Mouse (Mus musculus): ENCODE measurements around the gene Erg.

Gene Erg

GRCm38 (mm10) chr16:95586311-95586602 is at the start of gene Erg:
Erg (minus strand) TSS chr16:95586593.
- DNase-seq (ENCODE audit: low spot score) = no peak

- DNase-seq (ENCODE audit: low spot score) = no peak
Measured at GRCm38 (mm10) chr16:95631816-95632215, 45.4 kb upstream of the Erg start.

- no peak for DNase-seq (ENCODE audit: low spot score)
Measured at GRCm38 (mm10) chr16:95623876-95624770, 37.7 kb upstream of the Erg start.

- no peak for DNase-seq (ENCODE audit: low spot score)
Measured at GRCm38 (mm10) chr16:95623056-95623455, 36.7 kb upstream of the Erg start.

GRCm38 (mm10) chr16:95619859-95620325 is 33.5 kb upstream of the Erg start:
- DNase-seq (ENCODE audit: low spot score) = no peak

- no peak for DNase-seq (ENCODE audit: low spot score)
Measured at GRCm38 (mm10) chr16:95618206-95618605, 31.8 kb upstream of the Erg start.

- DNase-seq (ENCODE audit: low spot score) = no peak
Measured at GRCm38 (mm10) chr16:95617720-95618119, 31.3 kb upstream of the Erg start.

- DNase-seq (ENCODE audit: low spot score) = peak; percentile 43
Measured at GRCm38 (mm10) chr16:95615579-95615978, 29.2 kb upstream of the Erg start.

GRCm38 (mm10) chr16:95614482-95614881 is 28.1 kb upstream of the Erg start:
- no peak for DNase-seq (ENCODE audit: low spot score)

GRCm38 (mm10) chr16:95611982-95612746 is 25.8 kb upstream of the Erg start:
- no peak for DNase-seq (ENCODE audit: low spot score)

GRCm38 (mm10) chr16:95608624-95609023 is 22.2 kb upstream of the Erg start:
- DNase-seq (ENCODE audit: low spot score) = no peak

GRCm38 (mm10) chr16:95605304-95605703 is 18.9 kb upstream of the Erg start:
- DNase-seq (ENCODE audit: low spot score) = peak; percentile 54

GRCm38 (mm10) chr16:95602504-95602903 is 16.1 kb upstream of the Erg start:
- DNase-seq (ENCODE audit: low spot score) = no peak

GRCm38 (mm10) chr16:95601807-95602206 is 15.4 kb upstream of the Erg start:
- DNase-seq (ENCODE audit: low spot score) = no peak

GRCm38 (mm10) chr16:95601219-95601580 is 14.8 kb upstream of the Erg start:
- DNase-seq (ENCODE audit: low spot score) = no peak

GRCm38 (mm10) chr16:95600572-95601218 is 14.3 kb upstream of the Erg start:
- DNase-seq (ENCODE audit: low spot score) = no peak

GRCm38 (mm10) chr16:95598930-95599329 is 12.5 kb upstream of the Erg start:
- no peak for DNase-seq (ENCODE audit: low spot score)

- DNase-seq (ENCODE audit: low spot score) = no peak
Measured at GRCm38 (mm10) chr16:95597578-95597951, 11.2 kb upstream of the Erg start.

GRCm38 (mm10) chr16:95596884-95597577 is 10.6 kb upstream of the Erg start:
- no peak for DNase-seq (ENCODE audit: low spot score)

- DNase-seq (ENCODE audit: low spot score) = no peak
Measured at GRCm38 (mm10) chr16:95588849-95589248, 2.5 kb upstream of the Erg start.

- no peak for DNase-seq (ENCODE audit: low spot score)
Measured at GRCm38 (mm10) chr16:95586726-95587125, 333 bp upstream of the Erg start.

Data from T-cell, adult 2 months (primary cell).